Mouse (Mus musculus) layer of hippocampus, postnatal 36 days (tissue): ENCODE results near the gene Shq1. TPM values are rescaled to one million over a fixed set of nuclear protein-coding genes. Genes with fewer than 3 reads are reported as not detected.

Source experiments
- DNase-seq, 2 experiments: peaks; one replicate each; pipeline ENCODE4 v3.0.0; 2022
- total RNA-seq, 2 experiments: library from RNA; stranded (reverse); gene quantifications; 2 replicates each; pipeline ENCODE4 v1.2.3; 2021

Gene Shq1
- total RNA-seq, 2 experiments from 2014 or later = 5.8 to 7.4 TPM

- no peak for DNase-seq
Measured at GRCm38 (mm10) chr6:100528556-100528955, 142.4 kb downstream of the Shq1 start.

GRCm38 (mm10) chr6:100527972-100528371 is 143.0 kb downstream of the Shq1 start:
- no peak for DNase-seq

DNA sequence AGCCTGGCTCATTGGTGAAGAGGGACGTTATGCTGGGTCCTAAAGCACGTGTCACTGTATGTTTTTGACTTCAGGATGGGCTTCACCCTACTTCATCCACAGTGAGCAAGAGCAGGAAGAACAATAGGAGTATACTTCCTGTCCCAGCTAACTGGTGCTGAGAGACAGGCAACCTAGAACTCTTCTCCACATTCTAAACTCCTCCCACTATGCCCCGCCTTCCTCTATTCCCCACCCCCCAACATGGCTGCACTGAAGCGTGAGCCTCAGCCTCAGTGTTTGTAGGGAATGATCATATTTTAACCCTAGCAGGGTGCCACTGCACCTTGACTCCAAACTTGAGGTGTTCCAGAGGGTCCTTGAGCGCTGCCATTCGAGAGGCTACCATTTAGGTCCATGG is 143.8 kb downstream of the Shq1 start:
- no peak for DNase-seq

DNA sequence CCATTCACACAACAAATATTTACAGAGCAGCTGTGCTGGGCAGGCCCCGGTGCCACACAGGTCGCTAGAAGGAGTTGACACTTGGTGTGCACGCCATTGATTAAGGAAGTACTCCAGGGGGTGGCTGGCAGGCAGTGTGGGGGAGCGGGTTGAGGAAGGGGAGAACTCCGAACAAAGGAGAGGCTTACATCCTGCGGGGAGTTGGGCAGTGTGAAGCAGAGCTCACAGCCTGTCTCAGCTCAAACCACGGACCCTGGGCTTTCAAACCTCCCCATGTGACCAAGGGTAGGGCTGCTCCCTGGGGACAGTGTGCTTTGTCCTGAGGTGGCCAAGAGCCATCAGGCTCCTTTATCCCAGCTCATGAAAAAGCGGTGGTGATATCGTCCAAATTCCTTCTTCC is 144.9 kb downstream of the Shq1 start:
- no peak for DNase-seq

- no peak for DNase-seq
Measured at GRCm38 (mm10) chr6:100525496-100525895, 145.5 kb downstream of the Shq1 start.

DNA sequence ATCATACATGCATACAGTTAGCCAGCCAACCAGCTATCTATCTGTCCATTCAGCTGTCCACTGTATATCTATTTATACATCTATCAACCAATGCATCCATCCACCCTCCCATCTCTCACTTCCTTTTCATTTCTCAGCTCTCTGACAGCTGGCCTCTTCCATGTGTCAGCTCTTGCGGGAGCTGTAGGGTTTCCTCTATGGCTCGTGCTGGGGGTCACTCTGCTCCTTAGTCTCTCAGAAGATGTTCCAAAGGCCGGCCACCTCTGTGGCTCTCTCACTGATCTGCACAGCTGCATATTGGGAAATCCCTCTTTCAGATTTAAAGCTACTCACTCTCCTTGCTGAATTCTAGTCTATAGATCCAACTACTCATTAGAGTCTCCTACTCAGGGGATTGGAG is 148.5 kb downstream of the Shq1 start:
- no peak for DNase-seq

DNA sequence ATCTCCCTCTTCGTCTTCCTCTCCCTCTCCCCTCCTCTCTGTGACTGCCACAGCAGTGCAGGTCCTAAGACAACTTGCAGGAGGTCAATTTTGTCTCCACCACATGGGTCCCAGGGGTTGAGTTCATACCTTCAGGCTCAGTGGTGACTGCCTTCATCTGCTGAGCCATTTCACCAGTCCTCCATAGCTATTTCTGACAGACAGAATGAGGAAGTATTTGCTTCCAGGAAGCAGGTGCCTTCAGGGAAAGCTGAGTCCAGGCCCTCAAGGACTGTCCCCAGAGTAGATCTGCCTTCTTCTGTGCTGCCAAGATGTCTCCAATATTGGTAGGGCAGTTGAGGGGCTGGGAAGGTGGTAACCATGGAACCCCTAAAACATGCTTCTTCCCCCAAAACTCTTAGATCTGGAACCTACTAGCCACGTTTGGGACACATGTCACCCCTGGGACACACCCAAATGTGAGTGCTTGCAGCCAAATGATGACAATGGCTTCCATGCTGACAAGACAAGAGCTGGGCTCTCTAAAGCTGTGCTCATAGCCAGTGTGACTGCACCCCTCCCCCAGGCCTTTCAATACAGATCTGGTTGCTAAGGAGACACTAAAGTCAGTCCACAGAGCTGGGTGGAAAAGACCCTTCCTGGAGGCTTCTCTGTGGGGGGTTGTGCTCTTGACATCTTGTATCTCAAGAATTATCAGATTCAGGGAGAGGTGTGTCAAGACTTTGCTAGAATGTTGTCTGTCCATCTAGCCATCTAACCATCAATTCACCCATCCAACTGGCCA is 149.2 kb downstream of the Shq1 start:
- DNase-seq = no peak

- DNase-seq = no peak
Measured at GRCm38 (mm10) chr6:100520558-100521099, 150.3 kb downstream of the Shq1 start.

DNA sequence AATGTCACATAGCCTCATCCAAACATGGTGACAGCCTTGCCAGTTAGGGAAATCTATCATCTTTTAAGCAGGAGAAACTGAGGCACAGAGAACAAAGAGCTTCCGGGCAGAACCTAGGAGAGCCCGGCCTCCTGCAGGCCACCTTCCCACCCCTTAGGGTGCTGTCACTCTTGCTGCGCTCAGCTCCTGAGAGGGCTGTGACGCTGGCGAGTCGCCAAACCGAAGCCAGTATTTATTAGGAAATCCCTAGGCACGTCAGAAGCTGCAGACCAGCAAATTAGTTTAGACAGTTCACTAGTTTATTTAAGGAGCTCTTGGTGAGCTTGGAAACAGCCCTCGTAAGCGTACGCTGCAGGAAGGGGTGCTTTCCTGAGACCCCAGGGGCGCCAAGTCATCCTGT is 151.1 kb downstream of the Shq1 start:
- no peak for DNase-seq

Other genes with a start within 250 kb of the Shq1 start
- 1 to 10 TPM; 1.7 to 2.1 TPM for gene Gxylt2, start 33.6 kb upstream of the Shq1 start, total RNA-seq
- 10 to 100 TPM; 77.7 to 85.4 TPM for gene Ppp4r2, start 162.5 kb upstream of the Shq1 start, total RNA-seq